Mouse (Mus musculus) cerebellum, adult 11 months (tissue): ENCODE measurements at regions not wholly inside any gene's neighbourhood (a gene's known extent, or its start where the extent isn't known, plus 50 kb on each side); places are given as distances from the start of the nearest gene placed in this dataset.
A peak's percentile ranks its signal among the peaks of the same experiment; 100 is the strongest.
"Not testable (repeated sequence)": the region's sequence is repeated elsewhere in the genome, so short reads cannot be mapped to it uniquely, and the experiment has no call there.

Experiments
- DNase-seq: peaks from one replicate; pipeline ENCODE4 v3.0.0; 2022

DNA sequence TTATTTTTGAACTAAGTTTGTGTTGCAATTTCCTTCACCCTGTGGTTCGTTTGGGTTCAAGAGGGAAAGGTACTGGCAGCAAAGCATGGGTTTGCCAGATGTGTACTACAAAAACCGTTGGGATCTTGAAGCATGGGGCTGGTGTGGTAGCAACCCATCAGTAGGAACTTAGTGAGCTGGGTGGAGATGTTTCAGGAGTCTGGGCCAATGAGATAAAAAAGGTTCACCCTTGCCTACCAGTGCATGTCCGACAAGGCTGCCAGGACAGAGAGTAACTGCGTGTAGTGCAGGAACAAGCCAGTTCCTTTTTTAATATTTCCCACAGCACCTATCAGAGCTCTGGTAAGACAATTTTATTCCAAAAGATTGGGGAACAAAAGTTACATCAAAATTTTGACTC lies 343.3 kb downstream of the Hdgfl1 start:
- no peak for DNase-seq

GRCm38 (mm10) chr13:26424513-26424912 lies 345.5 kb downstream of the Hdgfl1 start:
- no peak for DNase-seq

- DNase-seq, result no peak
Measured at GRCm38 (mm10) chr13:26405757-26406156, 364.2 kb downstream of the Hdgfl1 start.

DNA sequence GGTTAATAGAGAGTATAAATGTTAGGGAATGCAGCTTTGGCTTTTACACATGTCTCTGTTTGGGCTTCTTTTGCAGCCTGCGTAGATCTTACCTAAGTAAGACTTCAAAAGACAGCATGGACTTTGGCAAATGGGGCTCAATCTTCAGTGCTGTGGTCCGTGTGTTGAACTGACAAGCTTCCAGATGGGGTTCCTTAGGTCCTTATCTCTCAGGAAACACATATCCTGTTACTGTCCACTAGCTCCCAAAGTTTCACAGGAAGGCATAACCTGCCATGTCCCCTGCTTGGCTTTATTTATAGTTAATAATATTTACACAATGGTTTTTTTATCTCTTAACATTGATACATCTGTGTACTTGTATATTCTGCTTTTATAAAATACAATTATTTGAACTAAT lies 365.3 kb downstream of the Hdgfl1 start:
- no peak for DNase-seq

GRCm38 (mm10) chr13:26387861-26388621 lies 381.9 kb downstream of the Hdgfl1 start:
- no peak for DNase-seq

DNA sequence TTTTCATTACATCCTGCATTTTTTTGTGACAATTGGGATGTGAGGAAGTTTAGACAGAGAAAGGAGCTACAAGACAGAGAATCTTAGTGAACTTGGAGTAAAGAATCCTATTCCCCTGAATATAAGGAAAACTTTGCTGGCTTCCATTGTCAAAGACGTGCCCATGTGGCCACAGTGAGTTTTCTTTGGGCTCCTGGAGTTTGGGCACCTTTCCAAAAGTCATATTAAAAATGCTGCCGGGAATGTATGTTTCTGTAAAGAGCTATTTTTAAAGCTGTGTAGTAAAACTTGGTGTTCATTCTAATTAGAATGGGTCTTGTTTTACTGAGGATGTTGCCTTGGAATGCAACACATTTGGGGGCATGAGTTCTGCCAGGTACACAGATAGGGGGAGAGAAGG lies 387.3 kb downstream of the Hdgfl1 start:
- DNase-seq, result no peak

- DNase-seq, result no peak
Measured at GRCm38 (mm10) chr13:26382154-26382553, 387.8 kb downstream of the Hdgfl1 start.

- no peak for DNase-seq
Measured at GRCm38 (mm10) chr13:26375546-26375945, 394.4 kb downstream of the Hdgfl1 start.

DNA sequence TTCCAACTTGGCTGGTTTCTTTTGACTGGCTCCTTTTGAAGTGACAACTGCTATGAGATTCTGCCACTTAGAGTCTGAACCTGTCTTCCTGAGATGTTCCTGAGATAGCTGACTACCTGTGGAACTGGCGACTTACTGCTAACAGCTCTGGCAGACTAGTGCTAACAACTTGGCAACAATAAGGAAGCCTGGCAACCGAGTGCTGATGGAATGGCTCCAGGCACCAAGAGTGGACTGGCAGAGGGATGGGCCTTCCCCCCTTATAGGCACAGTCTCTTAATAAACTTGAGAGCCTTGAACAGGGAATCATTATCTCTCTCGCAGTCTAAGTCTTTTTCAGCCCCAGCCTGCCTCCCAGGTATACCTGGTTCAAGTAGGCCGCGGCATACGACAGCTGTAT lies 404.1 kb downstream of the Hdgfl1 start:
- DNase-seq, result not testable (repeated sequence)

- DNase-seq, result no peak
Measured at GRCm38 (mm10) chr13:26356341-26356740, 413.6 kb downstream of the Hdgfl1 start.

- DNase-seq, result no peak
Measured at GRCm38 (mm10) chr13:26354421-26354820, 415.5 kb downstream of the Hdgfl1 start.

DNA sequence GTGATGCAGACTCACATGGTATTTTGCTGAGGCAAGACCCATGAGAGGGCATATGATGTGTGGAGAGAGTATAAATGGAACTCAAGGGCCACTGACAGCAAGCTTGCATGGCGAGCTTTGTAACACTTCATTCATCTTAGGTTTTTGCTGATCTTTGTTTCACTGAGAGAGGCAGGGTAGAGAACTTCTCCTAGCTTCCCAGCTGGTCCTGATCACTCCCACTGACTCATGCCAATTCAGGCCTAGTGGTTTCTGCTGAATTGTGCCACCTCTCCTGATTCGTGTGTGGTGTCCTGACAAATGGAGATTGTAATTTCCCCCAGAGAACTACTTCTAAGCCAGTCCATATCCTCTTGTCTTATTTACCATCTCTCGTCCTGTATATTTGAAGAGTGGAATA lies 419.5 kb downstream of the Hdgfl1 start:
- DNase-seq, result no peak

- no peak for DNase-seq
Measured at GRCm38 (mm10) chr13:26338795-26339194, 431.2 kb downstream of the Hdgfl1 start.

- no peak for DNase-seq
Measured at GRCm38 (mm10) chr13:26325066-26325465, 444.9 kb downstream of the Hdgfl1 start.

GRCm38 (mm10) chr13:26324633-26325032 lies 445.3 kb downstream of the Hdgfl1 start:
- no peak for DNase-seq

DNA sequence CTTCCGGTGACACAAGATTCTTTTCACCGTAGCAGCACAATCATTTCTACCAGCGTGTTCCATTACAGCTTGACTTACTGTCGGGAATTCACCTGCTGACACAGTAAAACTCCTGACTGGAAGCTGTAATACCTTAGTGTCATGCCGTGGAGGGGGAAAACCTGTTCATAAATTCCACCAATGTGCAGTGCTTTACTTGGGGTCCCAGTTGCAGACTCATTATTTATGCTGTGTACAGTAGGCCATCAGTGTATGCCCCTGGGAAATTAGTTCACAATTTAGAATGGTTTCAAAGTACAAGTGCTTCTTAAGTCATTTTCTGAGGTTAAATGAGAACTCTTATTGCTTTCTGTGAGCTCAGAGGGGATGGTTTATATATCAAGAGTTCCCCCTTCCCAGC lies 451.4 kb downstream of the Hdgfl1 start:
- DNase-seq, result no peak

DNA sequence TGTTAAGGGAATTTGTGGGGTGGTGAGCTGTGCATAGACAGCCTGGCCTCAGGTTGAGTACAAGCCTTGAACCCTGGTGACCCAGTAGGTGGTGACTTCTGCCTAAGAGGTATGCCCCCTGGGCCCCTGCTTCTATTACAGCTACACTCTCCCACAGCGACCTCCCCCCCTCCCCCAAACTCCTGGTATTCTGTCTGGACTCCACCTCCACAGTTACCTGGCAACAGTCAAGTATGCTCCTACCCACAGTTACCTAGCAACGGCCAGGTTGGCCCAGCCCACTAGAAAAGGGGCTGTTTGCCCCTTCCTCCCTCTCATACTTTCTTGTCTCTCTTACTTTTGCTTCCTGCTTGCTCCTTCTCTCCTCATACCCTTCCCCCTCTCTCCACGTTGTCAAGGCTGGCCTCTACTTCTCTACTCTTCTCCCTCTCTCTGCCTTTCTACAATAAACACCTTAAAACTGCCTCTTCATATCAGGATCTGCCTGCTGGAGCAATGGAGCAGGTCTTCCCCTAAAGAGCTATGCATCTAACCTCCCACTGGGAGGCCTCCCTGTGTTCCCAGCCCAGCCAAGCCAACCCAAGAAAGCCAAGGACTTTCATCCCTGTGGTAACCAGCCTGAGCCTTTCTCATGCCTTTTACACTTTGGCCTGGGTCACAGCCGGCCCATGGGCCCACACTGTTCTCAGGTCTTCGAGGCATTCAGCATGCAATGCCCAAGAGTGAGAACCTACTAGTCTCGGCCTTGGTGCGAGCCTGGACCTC lies 457.5 kb downstream of the Hdgfl1 start:
- no peak for DNase-seq

- no peak for DNase-seq
Measured at GRCm38 (mm10) chr13:26284073-26284444, 485.9 kb downstream of the Hdgfl1 start.

- DNase-seq, result peak; percentile 7
Measured at GRCm38 (mm10) chr13:26283397-26284072, 486.4 kb downstream of the Hdgfl1 start.

DNA sequence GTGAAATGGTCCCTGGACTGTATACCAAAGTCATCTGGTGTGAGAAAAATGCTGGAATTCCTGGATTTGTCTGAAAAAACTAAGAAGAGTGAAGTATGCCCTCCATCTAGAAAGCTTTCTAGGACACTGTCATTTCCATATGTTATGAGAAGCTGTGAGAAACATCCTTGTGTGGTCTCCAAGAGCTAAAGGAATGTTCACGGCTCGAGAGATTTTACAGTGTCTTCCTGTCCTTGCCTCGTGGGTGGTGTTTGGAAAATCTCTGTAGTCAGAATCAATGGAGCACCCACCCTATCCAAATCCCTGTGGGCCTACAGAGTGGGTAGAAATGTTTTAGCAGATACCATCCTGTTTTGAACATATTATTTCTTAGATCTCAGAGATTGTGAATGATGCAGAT lies 487.7 kb downstream of the Hdgfl1 start:
- no peak for DNase-seq

GRCm38 (mm10) chr13:26272850-26273249 lies 497.1 kb downstream of the Hdgfl1 start:
- no peak for DNase-seq

- DNase-seq, result no peak
Measured at GRCm38 (mm10) chr13:26267501-26267900, 502.5 kb downstream of the Hdgfl1 start.

DNA sequence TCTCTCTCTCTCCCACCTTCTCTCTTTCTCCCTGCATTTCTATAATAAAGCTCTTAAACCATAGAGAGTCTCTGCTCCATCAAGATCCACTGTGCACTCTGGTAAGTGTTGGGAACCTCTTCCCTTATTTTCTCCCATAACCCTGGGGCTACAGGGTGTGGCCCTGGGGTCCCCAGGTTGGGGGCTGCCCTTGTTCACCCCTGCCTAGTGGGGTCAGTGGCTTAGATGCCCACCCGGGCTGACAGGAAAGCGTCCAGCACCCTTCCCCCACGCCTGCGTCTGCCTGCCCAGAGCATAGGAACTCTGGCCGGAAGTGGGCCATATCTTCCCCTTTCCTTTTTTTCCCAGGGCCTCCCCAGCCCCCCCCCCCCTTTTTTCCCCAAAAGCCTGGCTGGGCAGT lies 534.0 kb downstream of the Hdgfl1 start:
- no peak for DNase-seq

GRCm38 (mm10) chr13:26234703-26235102 lies 535.3 kb downstream of the Hdgfl1 start:
- DNase-seq, result no peak
